Mouse (Mus musculus): ENCODE measurements around the gene Slc18b1.

Gene Slc18b1

DNA sequence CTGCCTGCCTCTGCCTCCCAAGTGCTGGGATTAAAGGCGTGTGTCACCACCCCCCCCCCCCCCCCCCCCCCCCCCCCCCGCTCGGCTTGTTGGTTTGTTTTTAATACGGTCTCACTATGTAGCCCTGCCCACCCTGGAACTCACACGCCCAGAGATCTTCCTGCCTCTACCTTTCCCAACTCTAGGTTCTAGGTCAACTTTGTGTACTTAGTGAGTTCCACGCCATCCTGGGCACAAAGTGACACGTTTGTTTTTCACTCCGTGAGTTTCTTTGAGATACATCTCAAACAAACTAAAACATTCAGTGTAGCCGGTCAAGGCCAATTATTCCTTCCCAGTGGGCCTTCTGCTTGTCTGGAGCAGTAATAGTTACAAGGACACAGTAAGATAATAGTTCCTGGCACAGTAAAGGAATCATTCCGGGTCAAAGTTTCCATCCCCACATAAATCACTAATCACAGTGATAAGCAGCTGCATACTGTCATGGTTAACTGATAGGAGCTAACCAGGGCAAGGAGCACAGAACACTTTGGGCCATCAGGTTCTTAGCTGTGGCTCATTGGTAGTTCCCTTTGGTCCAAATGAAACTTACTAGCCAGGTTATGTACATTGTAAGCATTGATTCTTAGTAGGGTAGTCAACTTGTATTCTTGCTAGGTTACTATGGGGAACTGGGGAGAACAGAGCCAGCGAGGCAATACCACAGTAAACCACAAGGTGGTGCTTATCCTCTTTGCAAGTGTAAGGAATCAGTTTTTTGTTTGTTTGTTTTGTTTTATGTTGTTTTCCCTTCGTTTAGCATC is 15.1 kb downstream of the Slc18b1 start:
- peak; percentile 57 for DNase-seq

DNA sequence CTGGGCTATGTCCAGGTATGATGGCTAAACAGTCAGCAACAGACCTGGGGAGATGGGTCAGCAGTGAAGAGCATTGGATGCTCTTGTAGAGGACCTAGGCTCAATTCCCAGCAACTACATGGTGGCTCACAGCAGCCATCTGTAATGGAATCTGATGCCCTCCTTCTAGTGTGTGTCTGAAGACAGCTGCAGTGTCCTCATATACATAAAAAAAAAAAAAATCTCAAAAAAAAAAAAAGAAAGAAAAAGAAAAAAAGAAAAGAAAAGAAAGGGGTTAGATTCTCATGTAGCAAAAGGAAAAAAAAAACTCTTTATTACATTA is 15.6 kb downstream of the Slc18b1 start:
- DNase-seq = no peak

DNA sequence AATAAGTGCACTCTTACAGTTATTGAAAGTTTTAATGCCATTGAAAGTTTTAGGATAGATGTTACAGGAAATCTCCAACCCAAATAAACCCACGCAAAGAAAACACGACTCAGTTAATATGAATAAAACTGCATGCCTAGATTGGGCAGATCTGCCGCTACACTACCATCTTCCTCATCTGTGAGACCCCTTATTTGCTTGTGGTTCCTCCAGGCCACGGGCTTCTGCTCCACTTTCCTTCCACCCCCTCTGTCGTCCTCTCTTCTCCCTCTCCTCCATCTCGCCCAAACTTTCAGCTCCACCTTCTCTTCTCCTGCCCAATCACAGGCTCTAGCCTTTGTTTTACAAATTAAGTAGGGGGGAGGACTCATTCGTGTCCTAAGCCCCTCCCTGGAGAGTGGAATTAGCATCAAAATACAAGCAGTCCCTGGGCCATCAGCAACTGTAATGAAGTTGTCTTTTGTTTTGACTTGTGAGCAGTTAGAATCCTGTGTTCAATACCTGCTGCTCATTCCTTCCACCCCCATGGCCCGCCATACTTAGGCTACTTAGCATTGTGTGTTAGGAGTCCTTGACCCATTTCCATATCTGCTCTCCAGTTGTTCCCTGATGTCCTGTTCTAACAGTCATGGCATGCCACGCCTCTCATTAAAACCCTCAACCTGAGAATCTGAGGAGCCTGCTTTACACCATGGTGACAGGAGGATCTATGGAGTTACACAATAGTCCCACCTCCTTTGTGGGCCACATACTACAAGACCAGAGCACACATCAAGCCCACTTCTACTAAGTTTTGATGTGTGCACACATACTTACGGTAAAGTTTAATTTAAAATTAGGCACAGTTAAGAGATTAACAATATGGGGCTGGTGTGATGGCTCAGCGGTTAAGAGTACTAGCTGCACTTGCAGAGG is 16.3 kb downstream of the Slc18b1 start:
- no peak for DNase-seq

DNA sequence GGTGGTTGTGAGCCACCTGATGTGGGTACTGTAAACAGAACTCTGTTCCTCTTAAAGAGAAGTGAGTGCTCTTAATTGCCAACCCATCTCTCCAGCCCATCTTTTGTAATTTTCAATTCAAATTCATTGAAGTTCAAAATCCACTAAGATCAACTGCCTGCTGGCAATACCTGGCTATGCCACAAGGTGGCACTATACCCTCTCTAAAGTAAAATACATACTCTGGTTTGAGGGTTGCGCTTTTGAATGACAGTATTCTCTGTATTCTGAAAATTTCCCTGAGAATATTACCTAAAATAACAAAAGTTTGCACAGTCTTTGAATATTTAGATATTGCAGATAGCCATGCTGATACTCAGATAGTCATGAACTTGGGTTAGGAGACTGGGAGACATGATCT is 18.4 kb downstream of the Slc18b1 start:
- DNase-seq = peak; percentile 70

DNA sequence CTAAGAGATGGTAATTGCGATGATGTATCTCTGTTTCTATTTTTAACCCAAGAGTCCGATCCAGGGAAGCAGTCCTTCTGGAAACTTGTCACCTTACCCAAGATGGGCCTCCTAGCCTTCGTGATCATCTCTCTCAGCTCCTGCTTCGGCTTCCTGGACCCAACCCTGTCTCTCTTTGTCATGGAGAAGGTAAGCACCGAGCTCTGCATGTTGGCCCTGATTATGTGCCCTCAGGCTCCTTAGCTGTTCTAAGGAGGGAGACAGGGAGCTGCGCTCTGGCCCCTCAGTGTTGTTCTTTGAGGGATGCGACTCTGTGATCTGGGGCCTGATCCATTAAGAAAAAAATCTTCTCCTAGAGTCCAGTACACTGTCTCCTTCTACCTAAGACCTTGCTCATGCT is 19.5 kb downstream of the Slc18b1 start:
- DNase-seq = no peak

DNA sequence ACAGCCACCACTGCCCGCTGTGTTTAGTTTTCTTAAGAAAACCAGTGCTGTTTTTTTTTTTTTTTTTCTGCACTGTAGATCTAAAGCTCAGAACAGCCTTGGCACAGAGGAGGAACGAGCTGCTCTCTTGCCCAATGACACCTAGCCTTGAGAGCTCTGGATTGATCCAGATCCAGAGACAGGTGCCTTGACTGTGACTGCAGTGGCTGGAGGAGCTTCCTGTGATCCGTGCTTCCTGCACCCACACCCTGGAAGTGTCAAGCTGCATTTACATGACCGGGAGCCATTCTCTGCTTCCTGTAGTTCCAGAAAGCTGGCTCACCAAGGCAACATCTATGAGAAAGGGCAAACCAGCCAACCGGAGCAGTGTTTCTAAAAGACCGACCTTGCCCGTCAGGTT is 29.7 kb downstream of the Slc18b1 start:
- DNase-seq = no peak

DNA sequence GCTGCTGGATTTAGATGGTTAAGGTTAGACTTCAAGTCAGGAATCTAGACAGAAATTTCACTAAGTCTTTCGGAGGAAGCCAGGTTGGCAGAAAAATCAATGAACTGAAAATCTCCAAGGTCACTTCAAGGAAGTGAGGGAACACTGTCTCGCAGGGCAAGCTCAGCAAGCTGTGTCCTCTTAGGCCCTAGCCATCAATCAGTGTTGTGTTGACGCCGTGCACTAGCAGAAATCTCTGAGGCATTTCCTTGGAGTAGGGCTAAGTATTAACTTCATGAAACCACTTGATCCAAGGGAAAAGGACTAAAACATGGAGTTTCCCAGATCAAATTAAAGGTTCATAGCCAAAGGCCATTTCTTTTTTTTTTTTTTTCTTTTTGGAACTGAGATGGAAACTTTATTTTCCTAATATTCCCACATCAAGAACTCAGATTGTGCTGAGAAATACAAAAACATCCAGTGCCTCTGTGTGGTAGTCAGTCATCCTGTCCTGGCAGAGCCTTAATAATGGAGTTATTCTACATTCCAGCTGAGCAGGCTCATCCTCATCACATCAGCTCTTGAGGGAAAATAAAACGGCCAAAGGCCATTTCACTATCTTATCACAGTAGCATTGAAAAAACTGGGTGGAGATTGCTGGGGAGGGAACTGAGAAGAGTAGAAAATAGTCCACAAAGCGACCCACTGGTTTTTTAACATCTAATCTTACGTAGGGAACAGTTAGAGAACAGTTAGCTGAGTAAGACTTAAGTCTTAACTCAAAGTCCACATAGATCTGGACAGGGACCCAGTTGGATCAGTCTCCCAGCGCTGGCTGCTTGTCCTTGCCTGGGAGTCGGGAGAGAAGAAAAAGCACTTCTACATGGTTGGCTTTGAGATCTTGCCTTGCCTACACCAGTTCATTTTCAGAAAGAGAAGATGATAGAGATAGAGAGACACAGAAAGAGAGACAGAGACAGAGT is 39.5 kb downstream of the Slc18b1 start:
- no peak for DNase-seq

DNA sequence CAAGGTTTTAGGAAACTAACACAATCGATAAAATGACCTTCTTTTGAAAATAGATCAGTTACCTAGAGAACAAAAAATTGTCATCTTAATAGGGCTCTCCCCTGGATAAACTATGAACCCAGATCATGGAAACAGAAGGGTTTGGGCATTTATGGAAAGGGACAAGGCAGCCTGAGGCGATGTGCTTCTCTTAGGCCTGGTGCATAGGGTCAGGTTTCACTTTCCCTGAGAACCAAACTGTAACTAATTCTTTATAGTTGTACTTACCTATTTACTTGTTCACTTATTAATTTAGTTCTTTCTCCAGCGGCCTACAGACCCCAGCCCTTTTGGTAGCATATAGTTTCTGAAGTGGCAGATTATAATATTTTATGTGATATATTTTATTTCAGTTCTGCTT is 40.3 kb downstream of the Slc18b1 start:
- no peak for DNase-seq

DNA sequence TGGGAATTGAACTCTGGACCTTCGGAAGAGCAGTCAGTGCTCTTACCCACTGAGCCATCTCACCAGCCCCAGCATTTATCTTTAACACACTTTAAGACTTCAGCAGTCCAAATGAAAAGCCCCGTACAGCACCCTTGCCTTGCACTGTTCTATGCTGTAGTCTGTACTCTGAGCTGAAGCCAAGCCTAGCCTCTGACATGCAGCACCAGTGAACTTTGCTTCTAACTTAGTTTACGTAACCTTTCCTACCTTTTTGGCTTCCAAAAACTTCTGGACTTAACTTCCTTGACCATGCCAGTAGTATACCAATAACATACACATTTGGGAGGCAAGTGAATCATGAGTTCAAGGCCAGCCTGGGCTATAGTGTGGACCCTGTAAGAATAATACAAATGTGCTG is 42.1 kb downstream of the Slc18b1 start:
- DNase-seq = no peak

DNA sequence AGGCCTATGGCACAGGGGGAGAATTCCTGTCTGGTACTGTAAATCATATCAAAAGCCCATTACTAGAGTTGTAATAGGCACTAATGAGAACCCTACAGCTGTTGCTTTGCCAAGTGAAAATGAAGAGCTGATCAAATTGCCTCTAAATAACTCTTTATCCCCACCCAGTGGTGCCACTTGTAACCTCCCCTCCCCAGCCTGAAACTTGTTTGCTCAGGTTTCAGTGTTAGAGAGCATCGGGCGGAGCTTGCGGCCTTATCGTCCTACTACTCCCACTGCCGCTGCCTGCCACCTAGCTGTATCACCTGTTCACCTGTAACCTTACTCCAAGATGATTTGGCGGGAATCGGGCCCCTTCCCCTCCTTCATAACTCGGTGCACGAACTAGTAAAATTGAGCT is 42.6 kb downstream of the Slc18b1 start:
- no peak for DNase-seq

DNA sequence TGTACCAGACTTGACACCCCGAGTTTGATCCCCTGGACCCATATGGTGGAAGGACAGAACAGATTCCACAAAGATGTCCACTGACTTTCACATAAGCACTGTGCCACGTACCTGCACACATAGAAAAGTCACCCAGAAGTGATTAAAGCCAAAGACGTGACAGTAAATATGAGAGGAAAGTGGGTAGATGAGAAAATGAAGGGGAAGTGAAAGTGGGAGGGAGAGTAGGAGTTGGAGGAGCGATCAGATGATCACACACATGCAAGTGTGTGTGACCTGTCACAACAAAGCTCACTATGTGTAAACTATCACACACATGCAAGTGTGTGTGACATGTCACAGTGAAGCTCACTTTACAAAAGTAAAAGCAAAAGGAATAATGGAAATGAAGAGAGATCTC is 43.7 kb downstream of the Slc18b1 start:
- no peak for DNase-seq

DNA sequence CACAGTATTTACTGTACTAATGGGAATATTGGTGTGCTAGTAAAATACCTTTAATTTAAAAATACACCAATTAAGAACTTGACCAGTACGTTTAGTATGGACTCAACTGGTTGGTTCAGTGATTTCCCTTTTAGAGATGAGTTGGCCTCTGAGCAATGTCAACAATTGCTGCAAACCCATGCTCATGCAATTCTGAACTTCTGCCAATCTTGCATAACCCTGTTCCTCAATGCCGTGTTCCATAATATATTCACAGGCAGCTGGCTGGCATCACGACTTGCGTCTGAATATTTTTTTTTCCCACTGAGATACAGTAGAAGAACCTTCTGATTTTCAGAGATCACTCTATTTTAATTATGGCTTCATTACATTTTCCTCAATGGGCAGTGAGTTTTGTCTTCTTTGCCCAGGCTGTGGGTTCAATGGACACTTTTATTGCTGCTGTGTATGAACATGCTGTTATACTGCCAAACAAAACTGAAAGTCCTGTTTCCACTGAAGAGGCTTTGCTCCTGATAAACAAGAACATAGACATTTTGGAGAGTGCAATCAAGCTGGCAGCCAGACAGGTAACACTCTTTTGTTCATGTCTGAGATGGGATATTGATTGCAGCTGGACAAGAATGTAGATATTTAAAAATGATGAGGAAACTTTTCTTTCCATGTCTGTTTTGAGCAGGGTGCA is 54.6 kb downstream of the Slc18b1 start, which contains the start of gene Vnn3:
Gene Vnn3, plus strand, starts transcription at position 235 of the 685 bp plus-strand sequence.
- no peak for DNase-seq

DNA sequence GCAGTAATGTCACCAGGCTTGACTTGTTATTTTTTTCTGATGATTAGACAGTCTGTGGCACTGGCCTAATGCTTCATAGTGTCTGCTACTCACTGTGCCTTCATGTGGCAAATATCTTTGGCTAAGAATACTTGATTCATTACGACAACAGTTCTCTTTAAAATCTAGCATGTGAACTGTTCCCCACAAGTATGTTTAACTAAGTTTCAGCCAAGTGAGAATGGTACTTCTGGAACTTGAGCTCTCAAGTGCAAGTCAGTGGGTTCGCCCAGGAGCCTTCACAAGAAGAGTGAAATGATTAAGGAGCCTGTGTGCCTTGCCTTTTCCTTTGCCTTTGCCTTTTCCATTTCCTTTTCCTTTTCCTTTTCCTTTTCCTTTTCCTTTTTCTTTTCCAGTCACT is 55.3 kb downstream of the Slc18b1 start:
- no peak for DNase-seq

DNA sequence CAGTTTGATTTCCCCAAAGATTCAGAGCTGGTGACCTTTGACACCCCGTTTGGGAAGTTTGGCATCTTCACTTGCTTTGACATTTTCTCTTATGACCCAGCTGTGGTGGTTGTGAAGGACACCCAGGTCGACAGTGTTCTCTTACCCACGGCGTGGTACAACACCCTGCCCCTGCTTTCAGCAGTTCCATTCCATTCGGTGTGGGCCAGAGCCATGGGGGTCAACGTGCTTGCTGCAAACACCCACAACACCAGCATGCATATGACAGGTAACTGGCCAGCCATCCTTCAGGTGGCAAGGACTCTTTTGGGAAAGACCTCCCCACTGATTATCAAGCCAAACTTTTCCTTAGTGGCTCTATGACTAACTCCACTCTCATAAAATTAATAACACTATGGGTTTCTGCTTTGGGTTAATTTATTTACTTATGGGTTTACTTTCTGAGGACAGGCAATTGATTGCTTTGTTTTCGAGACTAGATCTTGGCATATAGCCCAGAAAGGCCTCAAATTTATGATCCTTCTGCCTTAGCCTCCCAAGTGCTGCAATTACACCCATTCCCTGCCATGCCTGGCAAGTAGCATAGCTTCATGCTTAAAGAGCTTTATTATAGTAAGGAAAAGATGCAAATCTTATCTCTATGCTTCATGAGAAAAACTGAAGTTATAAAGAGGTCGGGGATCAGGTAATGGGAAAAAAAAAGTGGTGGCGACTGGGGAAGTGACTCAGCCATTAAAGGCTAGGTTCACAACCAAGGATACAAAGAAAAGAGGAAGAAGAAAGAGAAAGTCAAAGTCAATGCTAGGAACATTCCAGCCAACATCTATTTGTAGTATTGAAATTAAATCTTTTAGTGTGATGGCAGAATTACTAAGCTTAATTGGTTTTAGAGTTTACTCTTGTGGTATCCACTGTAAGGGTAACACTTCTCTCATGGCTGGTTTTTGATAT is 67.9 kb downstream of the Slc18b1 start:
- DNase-seq = no peak

Measured in cerebellum, adult 8-10 months (tissue).